Mouse (Mus musculus) neural tube, embryonic 14.5 days (tissue): Measurements from ENCODE around the gene Sult1e1. TPM values are rescaled to one million over a fixed set of nuclear protein-coding genes. Genes with fewer than 3 reads are reported as not detected.

ENCODE experiments used
- ATAC-seq: fragments of 200-750 bp; cut with Nextera tagmentation; 2 replicates; pipeline ENCODE4 v1.8.0; 2017; ENCODE audit warnings: low read depth, mild to moderate bottlenecking, moderate TSS enrichment, moderate library complexity
- H3K27ac ChIP-seq: fragments of 300-500 bp; sonication (generic); 2 replicates; pipeline ENCODE4 v1.5.1; 2014; ENCODE audit warnings: low read depth, mild to moderate bottlenecking, control low read depth, low read length, moderate library complexity, mixed read lengths
- H3K27me3 ChIP-seq: fragments of 300-500 bp; sonication (generic); 2 replicates; pipeline ENCODE4 v1.6.1; 2014; ENCODE audit warnings: low read length; ENCODE audit not compliant: control insufficient read depth, insufficient read depth
- H3K36me3 ChIP-seq: fragments of 300-500 bp; sonication (generic); 2 replicates; pipeline ENCODE4 v1.6.1; 2014; ENCODE audit warnings: low read length, mixed read lengths; ENCODE audit not compliant: control insufficient read depth, insufficient read depth
- H3K4me1 ChIP-seq: fragments of 300-500 bp; sonication (generic); 2 replicates; pipeline ENCODE4 v1.6.1; 2014; ENCODE audit warnings: low read length; ENCODE audit not compliant: control insufficient read depth, insufficient read depth
- H3K4me2 ChIP-seq: fragments of 300-500 bp; sonication (generic); 2 replicates; pipeline ENCODE4 v1.6.1; 2014; ENCODE audit warnings: mild to moderate bottlenecking, low read depth, low read length, control low read depth
- H3K4me3 ChIP-seq: fragments of 300-500 bp; sonication (generic); 2 replicates; pipeline ENCODE4 v1.5.1; 2014; ENCODE audit warnings: low read depth, low read length, control low read depth, mixed read lengths
- H3K9ac ChIP-seq: fragments of 300-500 bp; sonication (generic); replicated peaks from 2 replicates; pipeline ENCODE4 v1.6.1; 2014; ENCODE audit warnings: low read depth, mild to moderate bottlenecking, control low read depth, low read length, mixed read lengths
- H3K9me3 ChIP-seq: fragments of 300-500 bp; sonication (generic); 2 replicates; pipeline ENCODE4 v1.6.1; 2016; ENCODE audit warnings: low read length; ENCODE audit not compliant: control insufficient read depth
- WGBS: fragments of 180-500 bp; shearing (Covaris S2); extraction: QIAGEN DNeasy Blood & Tissue Kit; methylation state at CpG from one replicate; pipeline ENCODE4 v1.1.7; 2014; 5-methylcytosine and 5-hydroxymethylcytosine counted together
- microRNA-seq: library from miRNA; unstranded; fragments of <30 nt; microRNA quantifications from one replicate; pipeline ENCODE4, GENCODE M21; 2016
- polyA plus RNA-seq: library from polyadenylated mRNA; unstranded; fragments of >200 nt; fragmentation: Nextera tagmentation; extraction: Ambion mirVana; gene quantifications from 2 replicates; pipeline ENCODE4 v1.2.1, GENCODE M21; 2014

The Sult1e1 gene
- polyA plus RNA-seq, 1 experiment from 2014 or later: not detected

- Histone ChIP-seq H3K4me2 (no peak overlapping the region), H3K4me1 (no peaks in the 10 kb centered on the region), H3K9me3 (no peaks in the 10 kb centered on the region), H3K36me3 (no peaks in the 10 kb centered on the region), H3K4me3 (no peak overlapping the region), H3K9ac (no peak overlapping the region), H3K27me3 (no peaks in the 10 kb centered on the region), H3K27ac (no peak overlapping the region)
- ATAC-seq: no peak
- WGBS: 74% methylated on average over 4 of the region's 4 CpGs
Measured at GRCm38 (mm10) chr5:87535994-87536644, 55.3 kb downstream of the Sult1e1 start.

- Histone ChIP-seq H3K4me1 (no peaks in the 10 kb centered on the region), H3K4me3 (no peak overlapping the region), H3K9me3 (no peaks in the 10 kb centered on the region), H3K27ac (no peak overlapping the region), H3K4me2 (no peak overlapping the region), H3K27me3 (no peaks in the 10 kb centered on the region), H3K9ac (no peak overlapping the region), H3K36me3 (no peaks in the 10 kb centered on the region)
- no peak for ATAC-seq
- 75% methylated on average over 2 of the region's 2 CpGs for WGBS
Measured at GRCm38 (mm10) chr5:87532288-87532687, 59.1 kb downstream of the Sult1e1 start.

Small RNAs within 50 kb of the gene (microRNA-seq; reads per million reads assigned to microRNA genes)
- gene Mir3969: not detected

Other genes starting within 250 kb of the Sult1e1 start
- gene Ugt2b38, start 167.4 kb downstream of the Sult1e1 start, polyA plus RNA-seq: not detected in 2 replicates
- gene Ugt2a2, start 109.3 kb downstream of the Sult1e1 start, polyA plus RNA-seq: not detected in 2 replicates
- gene Gm43638, start 104.8 kb downstream of the Sult1e1 start, polyA plus RNA-seq: not detected in 2 replicates
- gene Ugt2a1, start 100.7 kb downstream of the Sult1e1 start, polyA plus RNA-seq: not detected in 2 replicates
- gene Sult1b1, start 53.4 kb downstream of the Sult1e1 start, polyA plus RNA-seq: not detected in 2 replicates
- not detected in 2 replicates for gene Sult1d1, start 22.6 kb downstream of the Sult1e1 start, polyA plus RNA-seq
- not detected in 2 replicates for gene Csn1s1, start 74.6 kb upstream of the Sult1e1 start, polyA plus RNA-seq
- gene Csn2, start 108.0 kb upstream of the Sult1e1 start, polyA plus RNA-seq: not detected in 2 replicates
- gene Csn1s2a, start 183.0 kb upstream of the Sult1e1 start, polyA plus RNA-seq: not detected in 2 replicates
- gene Csn1s2b, start 216.5 kb upstream of the Sult1e1 start, polyA plus RNA-seq: not detected in 2 replicates
- gene Prr27, start 234.1 kb upstream of the Sult1e1 start, polyA plus RNA-seq: not detected in 2 replicates